Mouse (Mus musculus) megakaryocyte, embryonic 14.5 days (primary cell): ENCODE results near the gene Hist1h4d.

Experiments used
- FLI1 ChIP-seq: IDR thresholded peaks from 2 replicates; pipeline ENCODE4 v1.6.1; 2012; ENCODE audit warnings: low read length, inconsistent platforms, mixed read lengths
- GATA1 ChIP-seq: IDR thresholded peaks from 3 replicates; pipeline ENCODE4 v1.6.1; 2012; ENCODE audit warnings: mixed read lengths, low read length, inconsistent platforms, borderline replicate concordance

DNA sequence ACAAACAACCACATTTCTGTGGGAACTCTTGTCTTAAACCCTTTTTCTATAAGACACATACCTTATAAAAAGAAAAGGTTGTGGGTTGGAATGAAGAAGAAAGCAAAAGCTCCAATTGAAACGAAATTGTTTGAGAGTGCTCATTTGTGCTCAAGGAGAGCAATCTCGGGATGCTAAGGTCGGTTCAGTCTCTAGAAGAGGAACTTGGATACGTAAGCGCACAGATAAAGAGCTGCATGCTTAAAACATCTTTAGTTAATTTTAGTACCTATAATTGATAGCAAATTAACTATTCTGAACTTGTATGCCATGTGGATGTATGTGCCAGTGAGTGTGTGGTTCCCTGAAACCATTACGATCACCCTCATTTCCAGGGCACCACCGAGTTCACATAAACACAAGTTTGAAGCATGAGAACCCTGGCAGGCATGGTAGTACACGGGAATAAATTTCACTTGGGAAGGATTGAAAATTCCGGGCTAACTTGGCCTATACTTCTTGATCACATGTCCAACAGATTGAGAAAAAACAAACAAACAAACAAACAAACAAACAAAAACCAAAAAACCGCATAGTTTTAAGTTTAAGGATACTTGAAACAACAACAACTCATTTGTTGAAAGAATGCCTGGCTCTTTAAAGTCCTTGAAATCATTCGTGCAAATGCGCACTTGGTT is 38.8 kb downstream of the Hist1h4d start:
- TF ChIP-seq FLI1 (no peak), GATA1 (no peak)
